Mouse (Mus musculus): ENCODE measurements around the gene Sh3yl1.

The Sh3yl1 gene

GRCm38 (mm10) chr12:30944197-30944596 lies 32.7 kb downstream of the Sh3yl1 start:
- DNase-seq (ENCODE audit: low spot score in 2 of 2): no peak

GRCm38 (mm10) chr12:30970700-30971099 lies 59.2 kb downstream of the Sh3yl1 start:
- DNase-seq (ENCODE audit: low spot score in 2 of 2): no peak

GRCm38 (mm10) chr12:31003795-31004194 lies 92.3 kb downstream of the Sh3yl1 start:
- no peak for DNase-seq (ENCODE audit: low spot score in 2 of 2)

- peak; percentile 46 to 72 for DNase-seq (ENCODE audit: low spot score in 2 of 2)
These were observed 93.5 kb downstream of the Sh3yl1 start for GRCm38 (mm10) chr12:31005010-31005409.

- DNase-seq (ENCODE audit: low spot score in 2 of 2): no peak
These were observed 96.7 kb downstream of the Sh3yl1 start for GRCm38 (mm10) chr12:31008171-31008570.

Data from spleen, postnatal 14 days (tissue).